Mouse (Mus musculus) lung, adult 18-20 months (tissue): ENCODE measurements around the gene E2f7.

Experiments
- DNase-seq, 2 experiments: peaks; one replicate each; pipeline ENCODE4 v3.0.0; 2022; ENCODE audit warnings: mixed read lengths in 2 of 2

E2f7 gene

GRCm38 (mm10) chr10:110781772-110782171 is 36.5 kb downstream of the E2f7 start:
- DNase-seq = no peak

GRCm38 (mm10) chr10:110782655-110783054 is 37.4 kb downstream of the E2f7 start:
- DNase-seq = no peak

DNA sequence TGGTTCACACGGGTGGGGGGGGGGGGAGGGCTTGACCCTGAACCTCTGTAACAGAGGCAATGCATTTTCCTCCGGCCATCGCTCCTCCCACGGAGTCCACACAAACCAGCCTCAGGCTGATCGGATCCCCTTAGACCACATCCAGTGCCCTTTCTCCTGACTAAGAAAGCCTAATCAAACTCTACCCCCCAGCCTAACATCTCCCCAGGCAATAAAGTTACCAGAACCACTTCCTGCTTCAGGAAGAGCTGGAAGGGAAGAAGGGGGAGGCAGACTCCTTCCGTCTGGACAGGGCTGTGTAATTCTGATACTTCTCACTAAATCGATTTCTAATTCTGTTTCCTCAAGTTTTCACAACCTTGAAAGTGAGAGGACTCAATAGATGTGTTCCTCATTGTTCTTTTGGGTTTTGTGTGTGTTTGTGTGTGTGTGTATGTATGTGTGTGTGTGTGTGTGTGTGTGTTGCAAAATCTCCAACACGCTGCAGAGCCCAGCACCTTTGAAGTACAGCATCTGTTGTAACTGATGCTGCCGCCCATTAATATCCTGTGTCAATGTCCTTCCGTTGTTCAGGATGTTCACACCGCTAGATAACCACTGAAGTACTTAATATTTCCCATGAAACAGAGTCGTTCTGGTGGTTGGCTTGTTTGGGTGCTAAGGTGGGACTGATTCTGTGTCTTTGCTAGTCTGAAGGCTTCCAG is 43.0 kb downstream of the E2f7 start:
- no peak for DNase-seq

DNA sequence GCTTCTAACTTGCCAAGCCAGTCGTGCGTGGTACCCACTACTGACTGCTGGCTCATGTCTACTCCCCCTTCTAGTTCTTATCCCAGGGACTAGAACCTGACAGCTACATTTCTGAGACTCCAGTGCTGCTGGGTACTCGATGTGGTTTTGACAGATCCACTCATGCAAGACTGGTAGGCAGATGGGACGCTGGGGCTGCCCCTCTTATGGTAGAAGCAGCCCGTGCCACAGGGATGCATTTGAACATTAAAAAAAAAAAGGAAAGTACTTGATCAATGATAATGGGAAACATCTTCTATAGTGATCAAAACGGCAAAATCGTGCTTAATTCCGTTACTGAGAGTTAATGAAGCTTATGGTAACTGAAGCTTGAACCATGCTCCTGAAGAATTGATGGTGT is 44.4 kb downstream of the E2f7 start:
- DNase-seq = no peak

- DNase-seq = no peak
These were observed 48.0 kb downstream of the E2f7 start for GRCm38 (mm10) chr10:110793150-110793787.

DNA sequence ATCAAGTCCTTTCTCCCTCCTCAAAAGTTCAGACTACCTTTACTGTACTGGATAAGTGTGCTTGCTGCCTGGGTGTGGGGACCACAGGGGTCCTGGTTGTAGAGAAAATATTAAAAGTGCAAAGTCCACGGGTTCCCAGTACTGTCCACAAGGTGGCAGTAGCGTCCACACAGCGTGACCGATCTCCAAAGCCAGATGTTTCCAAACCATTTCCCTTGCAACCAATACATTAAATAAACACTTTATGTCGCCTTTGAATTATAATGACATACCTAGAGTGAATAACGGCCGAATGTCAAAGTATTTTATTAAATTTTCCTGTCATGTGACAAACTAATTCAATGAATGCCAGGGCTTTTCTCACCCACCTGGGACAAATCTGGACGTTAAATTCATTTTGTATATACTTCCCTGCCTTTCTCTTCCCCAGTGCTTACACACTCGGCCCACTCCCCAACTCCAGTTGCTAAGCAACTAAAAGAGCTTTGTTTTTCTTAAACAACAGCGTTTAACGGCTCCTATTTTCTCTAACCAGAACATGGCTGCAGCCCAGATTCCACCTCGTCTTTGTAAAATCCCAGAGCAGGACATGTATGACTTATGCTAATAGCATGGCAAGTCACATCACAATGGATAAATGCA is 49.4 kb downstream of the E2f7 start:
- peak; percentile 12 to 15 for DNase-seq

DNA sequence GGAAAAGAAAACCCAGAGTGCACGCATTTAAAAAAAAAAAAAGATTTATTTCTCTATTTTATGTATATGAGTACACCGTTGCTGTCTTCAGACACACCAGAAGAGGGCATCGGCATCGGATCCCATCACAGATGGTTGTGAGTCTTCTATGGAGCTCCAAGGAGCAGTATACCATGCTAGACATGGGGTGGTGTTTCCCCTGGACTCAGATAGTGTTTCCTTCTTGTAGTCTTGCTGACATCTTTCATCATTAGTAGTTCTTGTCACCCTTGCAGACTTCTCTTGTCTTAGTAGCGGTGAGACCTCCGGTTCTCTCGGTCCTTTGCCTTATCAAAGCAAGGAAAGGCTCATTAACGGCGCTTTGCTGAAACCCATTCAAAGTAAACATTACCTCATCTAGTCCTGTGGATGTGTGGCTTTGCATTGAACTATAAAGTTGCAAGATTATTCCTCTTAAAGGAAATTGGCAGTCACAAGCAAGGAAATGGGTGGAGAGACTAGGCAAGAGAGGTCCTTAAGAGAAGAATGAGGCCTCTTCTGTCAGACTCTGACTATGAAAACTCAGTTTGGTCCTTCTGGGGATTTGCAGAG is 50.1 kb downstream of the E2f7 start:
- no peak for DNase-seq

- DNase-seq = no peak
These were observed 56.1 kb downstream of the E2f7 start for GRCm38 (mm10) chr10:110801296-110801695.

DNA sequence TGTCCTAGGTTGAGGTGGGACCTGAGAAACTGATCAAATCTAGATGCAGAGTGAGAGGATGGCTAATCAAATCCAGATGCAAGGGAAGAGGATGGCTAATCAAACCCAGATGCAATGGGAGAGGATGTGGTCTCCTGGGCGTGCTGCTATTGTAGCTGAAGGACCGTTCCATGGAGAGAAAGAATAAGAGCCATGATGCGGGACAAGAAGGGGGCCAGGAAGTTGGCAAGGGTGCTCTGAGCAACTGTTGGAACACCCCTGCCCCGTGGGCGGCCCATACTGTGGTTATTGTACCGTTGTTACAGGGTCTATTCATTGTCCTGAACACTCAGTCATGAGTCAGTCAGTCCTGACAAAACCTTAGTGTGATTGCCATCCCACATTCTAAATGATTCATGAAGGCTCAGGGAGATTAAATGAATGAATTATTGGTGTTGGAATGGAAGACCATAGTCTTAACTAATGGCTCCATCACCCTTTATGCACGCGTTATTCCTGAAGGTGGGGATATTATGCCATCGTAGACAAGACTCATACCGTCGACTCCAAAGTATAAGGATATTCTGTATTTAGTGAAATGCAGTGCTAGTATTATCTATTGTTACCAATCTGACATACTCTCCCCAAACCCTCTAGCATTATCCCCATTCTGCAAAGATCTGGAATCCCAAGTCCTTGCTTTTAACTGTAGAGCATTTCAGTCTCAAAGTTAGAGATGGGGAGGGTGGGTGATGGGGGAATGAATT is 59.2 kb downstream of the E2f7 start:
- DNase-seq = no peak

DNA sequence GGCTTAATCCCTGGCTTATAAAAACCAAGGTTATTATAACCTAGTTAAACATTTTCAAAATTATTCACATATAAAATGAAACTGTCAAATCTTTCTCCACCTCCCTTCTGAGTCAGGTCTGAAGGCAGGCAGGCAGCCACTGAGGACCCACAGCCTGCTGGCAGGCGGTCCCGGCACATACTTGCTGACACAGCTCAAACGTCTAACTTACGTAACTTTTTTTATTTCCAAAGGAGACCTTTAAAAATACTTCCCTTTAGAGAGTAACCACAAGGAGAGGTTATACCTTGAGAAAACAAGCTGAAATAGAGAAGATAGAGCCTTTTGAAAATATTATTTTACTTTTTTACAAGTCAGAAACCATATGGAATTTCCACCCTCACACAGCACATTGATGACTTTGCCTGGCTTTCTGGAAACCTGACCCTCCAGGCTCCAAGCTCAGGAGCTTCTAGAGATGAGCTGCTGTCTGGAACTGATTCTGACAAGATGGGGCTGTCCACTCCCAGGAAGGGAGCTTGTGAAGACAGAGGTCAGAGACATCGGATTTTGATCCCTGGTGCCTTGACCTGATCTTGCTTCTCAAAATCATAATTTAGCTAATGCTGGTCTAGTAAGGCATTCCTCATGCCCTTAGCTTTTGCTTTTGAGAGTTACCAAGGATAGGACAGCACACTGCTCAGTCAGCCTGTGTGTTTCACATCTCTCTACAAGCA is 59.9 kb downstream of the E2f7 start:
- no peak for DNase-seq

GRCm38 (mm10) chr10:110806471-110806870 is 61.2 kb downstream of the E2f7 start:
- DNase-seq = no peak

- DNase-seq = no peak
These were observed 65.3 kb downstream of the E2f7 start for GRCm38 (mm10) chr10:110810528-110810927.

GRCm38 (mm10) chr10:110811209-110811861 is 66.1 kb downstream of the E2f7 start:
- DNase-seq = no peak

- DNase-seq = no peak
These were observed 66.6 kb downstream of the E2f7 start for GRCm38 (mm10) chr10:110811862-110812225.

DNA sequence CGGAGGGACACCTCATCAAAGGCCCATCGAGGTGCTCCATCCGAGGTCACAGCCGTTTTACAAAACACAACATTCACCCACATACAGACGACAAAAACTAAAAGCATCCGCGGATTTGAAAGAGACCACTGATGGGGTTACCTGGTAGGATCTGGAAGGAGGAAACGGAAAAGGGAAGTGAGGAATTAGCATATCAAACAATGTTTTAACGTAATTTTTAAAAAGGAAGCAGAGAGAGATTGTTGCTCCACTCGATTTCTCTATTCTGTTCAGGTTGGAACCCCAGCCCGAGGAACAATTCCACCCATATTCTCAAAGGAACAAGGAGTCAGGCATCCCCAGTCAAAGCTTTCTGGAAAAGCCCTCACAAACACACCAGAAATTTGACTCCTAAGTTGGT is 75.9 kb downstream of the E2f7 start:
- DNase-seq = no peak

- no peak for DNase-seq
These were observed 76.5 kb downstream of the E2f7 start for GRCm38 (mm10) chr10:110821692-110822091.

- DNase-seq = no peak
These were observed 87.1 kb downstream of the E2f7 start for GRCm38 (mm10) chr10:110832336-110832735.

DNA sequence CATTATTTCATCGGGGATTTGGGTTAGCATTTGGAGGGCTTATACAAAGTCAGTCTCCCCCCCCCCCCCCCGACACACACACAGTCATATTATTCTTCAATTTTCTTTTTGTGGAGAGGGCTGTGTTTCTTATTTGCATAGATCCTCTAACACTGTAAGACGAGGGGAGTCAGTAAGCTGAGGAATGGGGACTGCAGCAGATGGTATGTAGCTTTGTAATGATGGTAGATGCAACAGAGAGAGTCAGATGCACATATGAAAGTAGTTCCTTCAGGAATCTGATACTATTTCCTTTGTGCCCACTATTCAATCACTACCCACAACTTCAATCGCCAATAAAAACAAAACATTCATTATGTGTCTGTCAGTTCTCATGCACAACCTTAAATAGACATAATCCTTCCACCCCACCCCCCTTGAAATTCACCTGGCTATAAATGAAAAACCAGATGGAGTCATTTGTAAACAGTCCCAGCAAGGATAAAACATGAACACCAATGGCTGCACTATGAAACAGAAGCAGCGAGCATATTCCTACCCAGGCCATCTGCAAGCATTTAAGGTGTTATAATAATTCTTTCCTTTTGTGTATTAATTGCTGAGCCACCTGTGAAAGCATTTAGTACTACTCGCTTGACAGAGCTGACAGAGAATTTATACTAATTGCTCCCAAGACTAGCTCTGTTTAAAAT is 90.0 kb downstream of the E2f7 start:
- no peak for DNase-seq
